Mouse (Mus musculus) midbrain, embryonic 10.5 days (tissue): ENCODE data around the gene Ablim2. TPM values are rescaled to one million over a fixed set of nuclear protein-coding genes. Genes with fewer than 3 reads are reported as not detected.

Source experiments
- DNase-seq: peaks from one replicate; pipeline ENCODE4 v3.0.0-alpha.2; 2017; ENCODE audit warnings: low spot score
- H3K27ac ChIP-seq: fragments of 300-500 bp; sonication (generic); replicated peaks from 2 replicates; pipeline ENCODE4 v1.5.1; 2016; ENCODE audit warnings: mild to moderate bottlenecking
- H3K27me3 ChIP-seq: fragments of 300-500 bp; sonication (generic); 2 replicates; pipeline ENCODE4 v1.6.1; 2016; ENCODE audit warnings: low read depth, mild to moderate bottlenecking; ENCODE audit not compliant: poor library complexity, severe bottlenecking
- H3K36me3 ChIP-seq: fragments of 300-500 bp; sonication (generic); 2 replicates; pipeline ENCODE4 v1.6.1; 2016; ENCODE audit warnings: mild to moderate bottlenecking, moderate library complexity
- H3K4me1 ChIP-seq: fragments of 300-500 bp; sonication (generic); 2 replicates; pipeline ENCODE4 v1.6.1; 2016
- H3K4me3 ChIP-seq: fragments of 300-500 bp; sonication (generic); 2 replicates; pipeline ENCODE4 v1.5.1; 2016; ENCODE audit warnings: mild to moderate bottlenecking, moderate library complexity
- H3K9me3 ChIP-seq: fragments of 300-500 bp; sonication (generic); replicated peaks from 2 replicates; pipeline ENCODE4 v1.6.1; 2016; ENCODE audit warnings: mild to moderate bottlenecking
- WGBS: fragments of 180-500 bp; shearing (Covaris S2); methylation state at CpG from one replicate; pipeline ENCODE4 v1.1.7; 2016; 5-methylcytosine and 5-hydroxymethylcytosine counted together
- polyA plus RNA-seq: library from polyadenylated mRNA; unstranded; fragments of >200 nt; fragmentation: Nextera tagmentation; extraction: Ambion mirVana; gene quantifications from 2 replicates; pipeline ENCODE4 v1.2.1, GENCODE M21; 2016

The Ablim2 gene
- polyA plus RNA-seq, result 0.62 and 0.84 TPM in 2 replicates

DNA sequence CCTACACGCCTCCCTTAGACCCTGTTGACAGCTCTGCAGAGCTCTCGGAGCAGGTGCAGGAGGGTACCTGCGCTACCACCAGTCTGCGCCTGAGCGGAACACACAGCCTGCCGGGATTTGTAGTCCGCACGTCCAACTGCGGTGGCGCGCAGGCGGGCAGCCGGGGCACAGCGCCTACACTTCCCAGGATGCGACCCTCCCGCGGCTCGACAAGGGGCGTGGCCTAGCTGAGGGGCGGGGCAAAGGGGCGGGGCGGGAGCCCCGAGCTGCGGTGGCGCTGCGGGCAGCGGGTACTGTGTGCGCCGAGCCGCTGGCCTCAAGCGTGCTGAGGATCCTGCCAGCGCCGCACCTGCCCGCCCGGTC, at the start of gene Ablim2:
Gene Ablim2, plus strand, starts transcription at position 242 of the 363 bp plus-strand sequence.
- Histone ChIP-seq H3K27ac (0 out of 2 replicates have a peak within 1 kb of the TSS, but pooled peaks have one; percentile 13), H3K9me3 (no peaks in the 10 kb centered on the region), H3K36me3 (no peaks in the 10 kb centered on the region), H3K4me3 (peak within 1 kb of the TSS; percentile 68), H3K4me1 (peaks cover 19% of the 10 kb centered on the region), H3K27me3 (peaks cover 64% of the 10 kb centered on the region)
- DNase-seq, result peak; percentile 95
- WGBS, result under 1% methylated on average over 35 of the region's 35 CpGs

- Histone ChIP-seq H3K27me3 (no peaks in the 10 kb centered on the region), H3K9me3 (no peaks in the 10 kb centered on the region), H3K36me3 (no peaks in the 10 kb centered on the region), H3K4me3 (no peak overlapping the region), H3K4me1 (peaks cover 8% of the 10 kb centered on the region), H3K27ac (no peak overlapping the region)
- DNase-seq, result no peak
- 77% methylated on average over 3 of the region's 3 CpGs for WGBS
These were observed 47.2 kb upstream of the Ablim2 start for GRCm38 (mm10) chr5:35710481-35710880.

- peaks cover 8% of the 10 kb centered on the region for H3K4me1 ChIP-seq
- H3K27ac ChIP-seq, result no peak overlapping the region
- H3K4me3 ChIP-seq, result no peak overlapping the region
- no peaks in the 10 kb centered on the region for H3K36me3 ChIP-seq
- DNase-seq, result no peak
- H3K9me3 ChIP-seq, result no peaks in the 10 kb centered on the region
- no peaks in the 10 kb centered on the region for H3K27me3 ChIP-seq
- WGBS, result 76% methylated on average over 3 of the region's 3 CpGs
These were observed 46.7 kb upstream of the Ablim2 start for GRCm38 (mm10) chr5:35710931-35711330.

- 83% methylated on average over 5 of the region's 5 CpGs for WGBS
- no peak for DNase-seq
These were observed 45.2 kb upstream of the Ablim2 start for GRCm38 (mm10) chr5:35712517-35712916.

GRCm38 (mm10) chr5:35713649-35714354, 43.9 kb upstream of the Ablim2 start:
- 52% methylated on average over 13 of the region's 13 CpGs for WGBS
- no peak overlapping the region for H3K27ac ChIP-seq
- DNase-seq, result peak; percentile 75

More at GRCm38 (mm10) chr5:35712517-35712916, 45.2 kb upstream of the Ablim2 start:
- no peaks in the 10 kb centered on the region for H3K36me3 ChIP-seq
- H3K27ac ChIP-seq, result no peak overlapping the region
- H3K9me3 ChIP-seq, result no peaks in the 10 kb centered on the region
- H3K4me1 ChIP-seq, result peaks cover 8% of the 10 kb centered on the region
- H3K4me3 ChIP-seq, result no peak overlapping the region
- H3K27me3 ChIP-seq, result no peaks in the 10 kb centered on the region

DNA sequence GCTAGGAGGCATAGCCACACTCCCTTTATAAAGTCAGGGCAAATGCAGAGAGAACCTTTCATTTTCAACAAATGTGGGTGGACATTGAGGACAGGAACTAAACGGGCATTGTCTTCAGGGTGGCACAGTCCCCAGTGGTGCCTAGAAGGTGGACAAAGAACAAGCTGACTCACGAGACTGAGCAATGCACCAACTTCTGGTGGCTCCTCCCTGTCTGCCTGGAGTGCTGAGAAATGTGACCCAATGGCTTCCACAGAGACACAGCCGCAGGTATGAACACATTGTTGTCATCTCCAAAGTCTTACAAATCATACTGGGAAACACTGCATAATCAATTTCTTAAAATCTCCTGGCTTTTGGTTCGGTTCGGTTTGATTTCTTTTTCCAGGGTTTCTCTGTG, 40.2 kb upstream of the Ablim2 start:
- Histone ChIP-seq H3K36me3 (no peaks in the 10 kb centered on the region), H3K4me1 (no peaks in the 10 kb centered on the region), H3K4me3 (no peak overlapping the region), H3K9me3 (no peaks in the 10 kb centered on the region), H3K27ac (no peak overlapping the region), H3K27me3 (no peaks in the 10 kb centered on the region)
- 83% methylated on average over 5 of the region's 5 CpGs for WGBS
- DNase-seq, result no peak

More at GRCm38 (mm10) chr5:35713649-35714354, 43.9 kb upstream of the Ablim2 start:
- H3K27me3 ChIP-seq, result no peaks in the 10 kb centered on the region
- H3K36me3 ChIP-seq, result no peaks in the 10 kb centered on the region
- H3K4me3 ChIP-seq, result no peak overlapping the region
- H3K9me3 ChIP-seq, result no peaks in the 10 kb centered on the region
- peaks cover 8% of the 10 kb centered on the region for H3K4me1 ChIP-seq

GRCm38 (mm10) chr5:35717946-35718345, 39.7 kb upstream of the Ablim2 start:
- no peaks in the 10 kb centered on the region for H3K4me1 ChIP-seq
- H3K36me3 ChIP-seq, result no peaks in the 10 kb centered on the region
- no peaks in the 10 kb centered on the region for H3K9me3 ChIP-seq
- DNase-seq, result peak; percentile 19
- no peak overlapping the region for H3K27ac ChIP-seq
- H3K4me3 ChIP-seq, result no peak overlapping the region
- no peaks in the 10 kb centered on the region for H3K27me3 ChIP-seq
- 64% methylated on average over 4 of the region's 4 CpGs for WGBS

DNA sequence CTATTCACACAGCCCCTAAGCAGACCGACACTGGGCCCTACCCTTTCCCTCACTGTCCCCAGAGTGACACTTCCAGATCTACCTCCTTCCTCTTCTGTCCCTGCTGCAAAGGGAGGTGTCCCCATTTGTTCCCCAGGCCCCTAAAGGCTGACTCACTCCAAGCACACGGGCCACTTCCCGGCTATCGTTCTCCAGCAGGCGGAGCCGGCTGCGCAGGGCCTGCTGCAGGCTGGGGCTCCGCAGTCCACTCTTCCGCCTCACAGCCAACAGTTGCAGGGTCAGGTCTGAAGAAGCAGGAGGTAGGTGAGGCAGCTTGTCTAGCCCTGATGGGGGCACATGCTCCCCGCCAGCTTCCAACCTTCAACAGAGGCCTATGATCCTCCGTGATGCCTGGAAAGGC, 38.9 kb upstream of the Ablim2 start:
- H3K27me3 ChIP-seq, result no peaks in the 10 kb centered on the region
- H3K4me1 ChIP-seq, result no peaks in the 10 kb centered on the region
- no peak for DNase-seq
- no peaks in the 10 kb centered on the region for H3K9me3 ChIP-seq
- H3K4me3 ChIP-seq, result no peak overlapping the region
- WGBS, result 80% methylated on average over 11 of the region's 11 CpGs
- H3K36me3 ChIP-seq, result no peaks in the 10 kb centered on the region
- no peak overlapping the region for H3K27ac ChIP-seq

DNA sequence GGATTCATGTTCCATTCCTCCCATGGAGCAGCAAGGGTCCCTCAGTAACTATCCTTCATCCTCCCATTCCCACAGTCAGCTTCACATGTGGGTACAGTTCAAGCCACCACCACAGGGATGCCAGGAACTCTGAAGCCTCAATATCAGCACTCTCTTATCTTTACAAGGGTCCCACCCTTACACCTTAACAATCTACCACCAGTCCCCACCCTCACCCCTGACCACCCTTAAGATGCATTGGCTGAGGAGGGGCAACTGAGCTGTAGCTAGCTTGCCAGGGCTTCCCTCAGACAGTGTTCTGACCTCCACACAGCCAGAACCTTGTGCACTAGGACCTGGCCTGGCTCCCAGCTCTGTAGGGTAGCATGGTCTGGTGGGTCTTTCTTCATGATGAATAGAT, 38.3 kb upstream of the Ablim2 start:
- H3K27me3 ChIP-seq, result no peaks in the 10 kb centered on the region
- no peaks in the 10 kb centered on the region for H3K4me1 ChIP-seq
- no peak overlapping the region for H3K4me3 ChIP-seq
- H3K36me3 ChIP-seq, result no peaks in the 10 kb centered on the region
- no peaks in the 10 kb centered on the region for H3K9me3 ChIP-seq
- DNase-seq, result no peak
- no peak overlapping the region for H3K27ac ChIP-seq

DNA sequence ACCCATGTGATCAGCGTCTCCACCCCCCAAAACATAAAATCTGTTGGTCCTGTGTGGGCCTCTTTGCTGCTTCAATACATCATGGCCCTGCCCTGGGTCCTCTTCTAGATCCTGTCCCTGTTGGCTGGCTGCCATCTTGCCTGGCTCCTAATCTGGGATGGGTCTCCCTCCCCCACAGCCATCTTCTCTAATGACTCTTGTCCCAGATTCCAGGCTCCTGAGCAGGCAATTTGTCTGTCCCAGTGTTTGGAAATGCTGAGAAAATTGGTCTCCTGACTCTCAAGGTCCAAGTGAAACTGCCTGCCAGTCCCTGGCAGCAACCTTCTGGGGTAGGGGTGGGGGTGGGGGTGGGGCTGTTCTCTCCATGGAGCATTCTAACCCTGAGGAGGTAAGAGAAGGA, 37.8 kb upstream of the Ablim2 start:
- WGBS, result 100% methylated on average over 1 of the region's 1 CpGs
- Histone ChIP-seq H3K27ac (no peak overlapping the region), H3K4me1 (no peaks in the 10 kb centered on the region), H3K27me3 (no peaks in the 10 kb centered on the region), H3K4me3 (no peak overlapping the region), H3K9me3 (no peaks in the 10 kb centered on the region), H3K36me3 (no peaks in the 10 kb centered on the region)
- no peak for DNase-seq

DNA sequence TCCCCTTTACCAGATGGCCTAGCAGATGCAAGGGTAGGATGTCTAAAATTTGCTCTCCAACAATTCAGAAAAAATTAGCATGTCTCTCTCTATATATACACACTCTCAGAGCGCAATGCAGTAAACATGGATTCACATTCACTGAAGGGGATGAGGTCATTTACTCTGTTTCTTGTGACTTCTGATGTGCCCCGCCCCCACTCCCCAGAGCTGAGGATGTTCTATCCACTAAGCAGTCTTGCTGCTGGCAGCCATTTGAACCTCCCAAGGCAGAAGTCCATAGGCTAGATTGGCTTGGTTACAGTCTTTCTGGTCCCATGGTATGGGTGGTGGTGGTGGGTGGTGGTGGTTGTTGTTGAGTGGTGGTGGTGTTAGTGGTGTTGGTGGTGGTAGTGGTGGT, 35.7 kb upstream of the Ablim2 start:
- Histone ChIP-seq H3K27me3 (no peaks in the 10 kb centered on the region), H3K27ac (no peak overlapping the region), H3K4me3 (no peak overlapping the region), H3K36me3 (no peaks in the 10 kb centered on the region), H3K9me3 (no peaks in the 10 kb centered on the region), H3K4me1 (no peaks in the 10 kb centered on the region)
- WGBS, result 100% methylated on average over 2 of the region's 2 CpGs
- DNase-seq, result no peak

- H3K4me3 ChIP-seq, result no peak overlapping the region
- H3K9me3 ChIP-seq, result no peaks in the 10 kb centered on the region
- DNase-seq, result no peak
- H3K27ac ChIP-seq, result no peak overlapping the region
- H3K4me1 ChIP-seq, result no peaks in the 10 kb centered on the region
- WGBS, result 62% methylated on average over 2 of the region's 2 CpGs
- no peaks in the 10 kb centered on the region for H3K27me3 ChIP-seq
- H3K36me3 ChIP-seq, result no peaks in the 10 kb centered on the region
These were observed 35.0 kb upstream of the Ablim2 start for GRCm38 (mm10) chr5:35722654-35723053.

DNA sequence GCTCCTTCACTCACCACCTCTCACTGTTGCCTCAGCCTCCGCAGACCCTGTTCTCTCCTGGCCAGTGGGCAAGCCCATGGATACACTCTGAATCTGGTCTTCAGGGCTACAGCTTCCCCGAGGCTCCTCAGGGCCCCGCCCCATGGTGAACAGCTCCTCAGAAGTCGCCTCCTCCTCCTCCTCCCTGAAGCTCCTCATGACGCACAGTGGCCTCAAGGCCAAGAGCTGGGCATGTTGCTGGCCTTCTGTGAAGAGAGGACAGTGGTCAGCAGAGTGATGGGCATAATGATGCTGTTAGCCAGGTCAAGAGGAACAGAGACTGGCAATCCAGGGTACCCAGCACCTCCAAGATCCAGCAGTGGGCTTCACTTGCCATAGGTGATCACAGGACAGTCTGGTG, 33.8 kb upstream of the Ablim2 start:
- WGBS, result 81% methylated on average over 5 of the region's 5 CpGs
- Histone ChIP-seq H3K4me1 (no peaks in the 10 kb centered on the region; the same call in 1 of the 2 replicates), H3K27me3 (no peaks in the 10 kb centered on the region), H3K4me3 (no peak overlapping the region), H3K27ac (no peak overlapping the region), H3K36me3 (no peaks in the 10 kb centered on the region), H3K9me3 (no peaks in the 10 kb centered on the region)
- DNase-seq, result no peak
